Mouse (Mus musculus): ENCODE results near the gene Zcchc14. TPM values are rescaled to one million over a fixed set of nuclear protein-coding genes. Genes with fewer than 3 reads are reported as not detected.

The Zcchc14 gene
- polyA plus RNA-seq, 1 experiment from 2014 or later = 15.0 TPM

GRCm38 (mm10) chr8:121620801-121621516 is 31.7 kb downstream of the Zcchc14 start:
- H3K4me2 ChIP-seq (replicated peaks) = no peak overlapping the region
- no peak overlapping the region for H3K9ac ChIP-seq
- no peak for ATAC-seq (ENCODE audit: insufficient number of reproducible peaks, low FRiP score, low TSS enrichment, low read depth)
- no peaks in the 10 kb centered on the region for H3K9me3 ChIP-seq (replicated peaks)
- H3K4me3 ChIP-seq (replicated peaks) = no peak overlapping the region
- no peak overlapping the region for H3K27ac ChIP-seq (replicated peaks)
- WGBS = 75% methylated on average over 12 of the region's 12 CpGs
- H3K4me1 ChIP-seq = peaks cover 22% of the 10 kb centered on the region
- H3K27me3 ChIP-seq = no peaks in the 10 kb centered on the region
- peaks cover 11% of the 10 kb centered on the region for H3K36me3 ChIP-seq

GRCm38 (mm10) chr8:121619401-121619995 is 33.2 kb downstream of the Zcchc14 start:
- ATAC-seq (ENCODE audit: insufficient number of reproducible peaks, low FRiP score, low TSS enrichment, low read depth) = 0 out of 2 replicates have a peak, but pooled peaks have one; percentile 58
- Histone ChIP-seq H3K4me3 (replicated peaks) (no peak overlapping the region), H3K27ac (replicated peaks) (0 out of 2 replicates have a peak overlapping the region, but pooled peaks have one; percentile 51), H3K27me3 (no peaks in the 10 kb centered on the region), H3K36me3 (peaks cover 7% of the 10 kb centered on the region), H3K4me2 (replicated peaks) (no peak overlapping the region), H3K9ac (no peak overlapping the region), H3K9me3 (replicated peaks) (no peaks in the 10 kb centered on the region), H3K4me1 (peaks cover 21% of the 10 kb centered on the region)
- 66% methylated on average over 7 of the region's 7 CpGs for WGBS

GRCm38 (mm10) chr8:121613419-121613818 is 39.3 kb downstream of the Zcchc14 start:
- Histone ChIP-seq H3K27me3 (no peaks in the 10 kb centered on the region), H3K4me3 (replicated peaks) (no peak overlapping the region), H3K9me3 (replicated peaks) (no peaks in the 10 kb centered on the region), H3K4me2 (replicated peaks) (no peak overlapping the region), H3K4me1 (no peaks in the 10 kb centered on the region), H3K27ac (replicated peaks) (no peak overlapping the region), H3K36me3 (peaks cover 39% of the 10 kb centered on the region), H3K9ac (no peak overlapping the region)
- no peak for ATAC-seq (ENCODE audit: insufficient number of reproducible peaks, low FRiP score, low TSS enrichment, low read depth)

- ATAC-seq (ENCODE audit: insufficient number of reproducible peaks, low FRiP score, low TSS enrichment, low read depth) = no peak
- H3K27me3 ChIP-seq = no peaks in the 10 kb centered on the region
- peaks cover 66% of the 10 kb centered on the region for H3K36me3 ChIP-seq
- WGBS = 88% methylated on average over 11 of the region's 11 CpGs
- no peaks in the 10 kb centered on the region for H3K9me3 ChIP-seq (replicated peaks)
- H3K4me2 ChIP-seq (replicated peaks) = no peak overlapping the region
- no peak overlapping the region for H3K27ac ChIP-seq (replicated peaks)
- no peak overlapping the region for H3K9ac ChIP-seq
- H3K4me3 ChIP-seq (replicated peaks) = no peak overlapping the region
- no peaks in the 10 kb centered on the region for H3K4me1 ChIP-seq
Measured at GRCm38 (mm10) chr8:121609916-121610315, 42.8 kb downstream of the Zcchc14 start.

- Histone ChIP-seq H3K36me3 (peaks cover 73% of the 10 kb centered on the region), H3K4me2 (replicated peaks) (no peak overlapping the region)
Measured at GRCm38 (mm10) chr8:121609251-121609650, 43.5 kb downstream of the Zcchc14 start.

GRCm38 (mm10) chr8:121607661-121608060 is 45.0 kb downstream of the Zcchc14 start:
- ATAC-seq (ENCODE audit: insufficient number of reproducible peaks, low FRiP score, low TSS enrichment, low read depth) = no peak
- WGBS = 92% methylated on average over 5 of the region's 5 CpGs
- H3K27me3 ChIP-seq = no peaks in the 10 kb centered on the region
- no peak overlapping the region for H3K4me2 ChIP-seq (replicated peaks)
- H3K9ac ChIP-seq = no peak overlapping the region
- H3K9me3 ChIP-seq (replicated peaks) = no peaks in the 10 kb centered on the region
- no peak overlapping the region for H3K27ac ChIP-seq (replicated peaks)
- H3K4me3 ChIP-seq (replicated peaks) = no peak overlapping the region
- H3K36me3 ChIP-seq = peaks cover 85% of the 10 kb centered on the region
- H3K4me1 ChIP-seq = no peaks in the 10 kb centered on the region

More at GRCm38 (mm10) chr8:121609251-121609650, 43.5 kb downstream of the Zcchc14 start:
- H3K4me3 ChIP-seq (replicated peaks) = no peak overlapping the region
- no peak overlapping the region for H3K27ac ChIP-seq (replicated peaks)
- H3K27me3 ChIP-seq = no peaks in the 10 kb centered on the region
- H3K9ac ChIP-seq = no peak overlapping the region
- 89% methylated on average over 15 of the region's 15 CpGs for WGBS
- no peak for ATAC-seq (ENCODE audit: insufficient number of reproducible peaks, low FRiP score, low TSS enrichment, low read depth)
- no peaks in the 10 kb centered on the region for H3K9me3 ChIP-seq (replicated peaks)
- H3K4me1 ChIP-seq = no peaks in the 10 kb centered on the region

GRCm38 (mm10) chr8:121603801-121604200 is 48.9 kb downstream of the Zcchc14 start:
- Histone ChIP-seq H3K9ac (no peak overlapping the region), H3K4me2 (replicated peaks) (no peak overlapping the region), H3K9me3 (replicated peaks) (no peaks in the 10 kb centered on the region), H3K4me3 (replicated peaks) (no peak overlapping the region), H3K27me3 (no peaks in the 10 kb centered on the region), H3K27ac (replicated peaks) (no peak overlapping the region), H3K4me1 (no peaks in the 10 kb centered on the region), H3K36me3 (peaks cover 93% of the 10 kb centered on the region)
- ATAC-seq (ENCODE audit: insufficient number of reproducible peaks, low FRiP score, low TSS enrichment, low read depth) = no peak
- WGBS = 88% methylated on average over 12 of the region's 12 CpGs

GRCm38 (mm10) chr8:121602860-121603259 is 49.8 kb downstream of the Zcchc14 start:
- Histone ChIP-seq H3K9ac (no peak overlapping the region), H3K4me2 (replicated peaks) (no peak overlapping the region), H3K9me3 (replicated peaks) (no peaks in the 10 kb centered on the region), H3K4me1 (no peaks in the 10 kb centered on the region), H3K27ac (replicated peaks) (no peak overlapping the region), H3K36me3 (peaks cover 88% of the 10 kb centered on the region), H3K4me3 (replicated peaks) (no peak overlapping the region), H3K27me3 (no peaks in the 10 kb centered on the region)
- ATAC-seq (ENCODE audit: insufficient number of reproducible peaks, low FRiP score, low TSS enrichment, low read depth) = no peak; the same call in 1 of the 2 replicates
- 22% methylated on average over 3 of the region's 3 CpGs for WGBS

GRCm38 (mm10) chr8:121602411-121602810 is 50.3 kb downstream of the Zcchc14 start:
- 91% methylated on average over 12 of the region's 12 CpGs for WGBS
- no peaks in the 10 kb centered on the region for H3K27me3 ChIP-seq
- no peak overlapping the region for H3K4me2 ChIP-seq (replicated peaks)
- no peaks in the 10 kb centered on the region for H3K4me1 ChIP-seq
- no peak overlapping the region for H3K9ac ChIP-seq
- no peak overlapping the region for H3K4me3 ChIP-seq (replicated peaks)
- no peak for ATAC-seq (ENCODE audit: insufficient number of reproducible peaks, low FRiP score, low TSS enrichment, low read depth)
- peaks cover 88% of the 10 kb centered on the region for H3K36me3 ChIP-seq
- H3K9me3 ChIP-seq (replicated peaks) = no peaks in the 10 kb centered on the region
- no peak overlapping the region for H3K27ac ChIP-seq (replicated peaks)

GRCm38 (mm10) chr8:121599842-121600241 is 52.9 kb downstream of the Zcchc14 start:
- Histone ChIP-seq H3K4me3 (replicated peaks) (no peak overlapping the region), H3K27ac (replicated peaks) (no peak overlapping the region), H3K9me3 (replicated peaks) (no peaks in the 10 kb centered on the region), H3K36me3 (peaks cover 82% of the 10 kb centered on the region), H3K4me2 (replicated peaks) (no peak overlapping the region), H3K4me1 (no peaks in the 10 kb centered on the region), H3K27me3 (no peaks in the 10 kb centered on the region), H3K9ac (no peak overlapping the region)
- WGBS = 86% methylated on average over 14 of the region's 14 CpGs
- no peak for ATAC-seq (ENCODE audit: insufficient number of reproducible peaks, low FRiP score, low TSS enrichment, low read depth)

GRCm38 (mm10) chr8:121598892-121599291 is 53.8 kb downstream of the Zcchc14 start:
- WGBS = 28% methylated on average over 7 of the region's 7 CpGs
- H3K27me3 ChIP-seq = no peaks in the 10 kb centered on the region
- H3K27ac ChIP-seq (replicated peaks) = no peak overlapping the region
- H3K9ac ChIP-seq = no peak overlapping the region
- no peak overlapping the region for H3K4me3 ChIP-seq (replicated peaks)
- H3K4me1 ChIP-seq = no peaks in the 10 kb centered on the region
- H3K36me3 ChIP-seq = peaks cover 82% of the 10 kb centered on the region
- H3K9me3 ChIP-seq (replicated peaks) = no peaks in the 10 kb centered on the region
- ATAC-seq (ENCODE audit: insufficient number of reproducible peaks, low FRiP score, low TSS enrichment, low read depth) = peak; percentile 61; the same call in 1 of the 2 replicates
- no peak overlapping the region for H3K4me2 ChIP-seq (replicated peaks)
